Mouse (Mus musculus) intestine, embryonic 15.5 days (tissue): ENCODE results near the gene Eif4enif1. TPM values are rescaled to one million over a fixed set of nuclear protein-coding genes. Genes with fewer than 3 reads are reported as not detected.

Experiments used
- ATAC-seq: fragments of 200-750 bp; cut with Nextera tagmentation; 2 replicates; pipeline ENCODE4 v1.8.0; 2017; ENCODE audit warnings: moderate TSS enrichment, moderate library complexity
- H3K27ac ChIP-seq: fragments of 300-500 bp; sonication (generic); 2 replicates; pipeline ENCODE4 v1.5.1; 2015; ENCODE audit warnings: mild to moderate bottlenecking, inconsistent platforms
- H3K27me3 ChIP-seq: fragments of 300-500 bp; sonication (generic); replicated peaks from 2 replicates; pipeline ENCODE4 v1.6.1; 2015; ENCODE audit warnings: inconsistent platforms
- H3K36me3 ChIP-seq: fragments of 300-500 bp; sonication (generic); 2 replicates; pipeline ENCODE4 v1.6.1; 2015; ENCODE audit warnings: inconsistent platforms
- H3K4me1 ChIP-seq: fragments of 300-500 bp; sonication (generic); replicated peaks from 2 replicates; pipeline ENCODE4 v1.6.1; 2015; ENCODE audit warnings: inconsistent platforms
- H3K4me2 ChIP-seq: fragments of 300-500 bp; sonication (generic); replicated peaks from 2 replicates; pipeline ENCODE4 v1.6.1; 2015; ENCODE audit warnings: mild to moderate bottlenecking, inconsistent platforms
- H3K4me3 ChIP-seq: fragments of 300-500 bp; sonication (generic); replicated peaks from 2 replicates; pipeline ENCODE4 v1.5.1; 2015; ENCODE audit warnings: inconsistent platforms
- H3K9ac ChIP-seq: fragments of 300-500 bp; sonication (generic); 2 replicates; pipeline ENCODE4 v1.6.1; 2015; ENCODE audit warnings: inconsistent platforms
- H3K9me3 ChIP-seq: fragments of 300-500 bp; sonication (generic); 2 replicates; pipeline ENCODE4 v1.6.1; 2016; ENCODE audit warnings: inconsistent platforms
- WGBS: fragments of 180-500 bp; shearing (Covaris S2); methylation state at CpG from one replicate; pipeline ENCODE4 v1.1.7; 2015; 5-methylcytosine and 5-hydroxymethylcytosine counted together
- polyA plus RNA-seq: library from polyadenylated mRNA; unstranded; fragments of >200 nt; fragmentation: Nextera tagmentation; extraction: Ambion mirVana; gene quantifications from 2 replicates; pipeline ENCODE4 v1.2.1, GENCODE M21; 2015

The Eif4enif1 gene
- polyA plus RNA-seq, 1 experiment from 2014 or later, result 40.0 TPM

DNA sequence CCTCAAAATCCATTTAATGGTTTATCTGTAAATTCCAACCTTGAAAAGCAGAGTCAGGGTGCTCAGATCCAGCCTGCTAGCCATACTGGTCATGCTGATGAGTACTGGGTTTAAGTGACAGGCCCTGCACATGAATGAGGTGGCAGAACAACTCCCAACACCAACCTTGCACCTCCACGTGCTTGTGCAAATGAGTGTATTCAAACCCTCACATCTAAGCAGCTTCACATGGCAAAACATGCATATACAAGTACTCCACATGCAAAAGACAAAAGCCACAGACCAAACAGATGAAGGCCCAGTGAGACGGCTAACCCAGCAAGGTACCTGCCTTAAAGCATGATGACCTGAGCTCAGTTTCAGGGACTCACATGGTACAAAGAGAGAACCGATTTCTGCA is 83.7 kb downstream of the Eif4enif1 start:
- Histone ChIP-seq H3K36me3 (no peaks in the 10 kb centered on the region), H3K4me2 (no peak overlapping the region), H3K27ac (no peak overlapping the region), H3K27me3 (no peaks in the 10 kb centered on the region), H3K4me1 (peaks cover 11% of the 10 kb centered on the region), H3K9ac (no peak overlapping the region), H3K4me3 (no peak overlapping the region), H3K9me3 (no peaks in the 10 kb centered on the region)
- no peak for ATAC-seq
- WGBS, result 87% methylated on average over 3 of the region's 3 CpGs

DNA sequence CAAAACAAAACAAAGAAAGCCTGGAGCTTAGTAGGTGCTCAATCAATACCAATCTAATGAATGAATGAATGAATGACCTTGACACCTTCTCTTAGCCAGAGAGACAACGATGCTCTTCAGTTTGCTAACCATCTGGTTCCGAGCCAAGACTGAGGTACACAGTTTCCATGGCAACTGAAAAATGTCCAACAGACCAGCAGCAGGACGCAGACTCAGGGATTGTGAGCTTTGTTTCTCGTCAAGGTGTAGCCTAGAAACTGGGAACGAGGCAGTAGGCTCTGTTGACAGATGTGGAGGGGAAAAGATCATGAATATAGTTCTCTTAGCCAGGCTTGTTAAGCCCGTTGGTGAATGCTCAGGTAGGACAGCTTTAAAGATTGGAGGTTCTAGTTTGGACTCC is 84.9 kb downstream of the Eif4enif1 start:
- no peak overlapping the region for H3K27ac ChIP-seq
- H3K4me3 ChIP-seq, result no peak overlapping the region
- H3K4me2 ChIP-seq, result no peak overlapping the region
- H3K27me3 ChIP-seq, result no peaks in the 10 kb centered on the region
- ATAC-seq, result no peak
- no peaks in the 10 kb centered on the region for H3K36me3 ChIP-seq
- H3K4me1 ChIP-seq, result peaks cover 11% of the 10 kb centered on the region
- no peaks in the 10 kb centered on the region for H3K9me3 ChIP-seq
- 25% methylated on average over 6 of the region's 6 CpGs for WGBS
- H3K9ac ChIP-seq, result no peak overlapping the region

- WGBS, result 56% methylated on average over 5 of the region's 5 CpGs
- Histone ChIP-seq H3K9ac (no peak overlapping the region; the same call in 1 of the 2 replicates), H3K36me3 (no peaks in the 10 kb centered on the region), H3K27me3 (no peaks in the 10 kb centered on the region), H3K27ac (peak overlapping the region; percentile 100; the same call in 1 of the 2 replicates), H3K4me1 (peaks cover 16% of the 10 kb centered on the region), H3K4me3 (peak overlapping the region; percentile 88), H3K9me3 (no peaks in the 10 kb centered on the region), H3K4me2 (peak overlapping the region; percentile 98; the same call in 1 of the 2 replicates)
- no peak for ATAC-seq
Measured at GRCm38 (mm10) chr11:3287921-3288320, 85.7 kb downstream of the Eif4enif1 start.

- WGBS, result under 1% methylated on average over 41 of the region's 41 CpGs
- Histone ChIP-seq H3K4me3 (peak within 1 kb of the TSS; percentile 88), H3K9ac (peak within 1 kb of the TSS; percentile 98), H3K4me2 (peak within 1 kb of the TSS; percentile 98), H3K27ac (peak within 1 kb of the TSS; percentile 100), H3K27me3 (no peaks in the 10 kb centered on the region), H3K9me3 (no peaks in the 10 kb centered on the region), H3K36me3 (0 out of 2 replicates have a peak, but pooled peaks cover 3% of the 10 kb centered on the region), H3K4me1 (peaks cover 24% of the 10 kb centered on the region)
- peak; percentile 30 for ATAC-seq
Measured at GRCm38 (mm10) chr11:3288521-3289301, 86.5 kb downstream of the Eif4enif1 start, which contains the start of gene Patz1. Patz1 (plus strand) TSS chr11:3288874.

DNA sequence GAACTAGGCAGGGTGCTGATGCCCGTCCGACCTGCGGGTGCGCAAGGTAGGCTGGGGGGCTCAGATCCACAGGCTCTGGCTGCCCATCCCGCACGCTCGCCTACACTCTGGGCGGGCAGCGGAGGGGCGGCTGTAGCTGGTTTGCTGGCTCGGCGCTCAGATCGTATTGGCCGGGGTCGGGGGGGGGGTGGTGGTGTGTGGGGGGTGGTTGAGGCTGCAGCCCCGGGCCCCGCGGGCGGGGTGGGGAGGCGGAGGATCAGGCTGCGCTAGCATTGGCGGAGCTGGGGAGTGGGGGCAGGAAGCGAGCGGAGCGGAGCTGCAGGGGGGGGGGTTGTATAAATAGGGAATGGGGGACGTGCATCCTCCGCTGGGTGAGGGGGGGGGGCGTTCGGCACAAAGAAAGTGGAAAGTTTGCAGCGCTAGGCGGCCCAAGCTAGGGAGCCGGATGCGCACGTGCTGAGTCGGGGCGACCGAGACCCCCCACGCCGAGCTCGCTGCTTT is 87.2 kb downstream of the Eif4enif1 start:
- H3K9me3 ChIP-seq, result no peaks in the 10 kb centered on the region
- WGBS, result under 1% methylated on average over 34 of the region's 40 CpGs
- peaks cover 8% of the 10 kb centered on the region; the same call in 1 of the 2 replicates for H3K36me3 ChIP-seq
- peak overlapping the region; percentile 88 for H3K4me3 ChIP-seq
- H3K4me1 ChIP-seq, result peaks cover 30% of the 10 kb centered on the region
- H3K27ac ChIP-seq, result peak overlapping the region; percentile 100
- H3K4me2 ChIP-seq, result peak overlapping the region; percentile 98
- no peaks in the 10 kb centered on the region for H3K27me3 ChIP-seq
- peak overlapping the region; percentile 98 for H3K9ac ChIP-seq
- peak; percentile 80 for ATAC-seq

- peak overlapping the region; percentile 100 for H3K27ac ChIP-seq
- WGBS, result under 1% methylated on average over 75 of the region's 92 CpGs
- ATAC-seq, result peak; percentile 70
- peaks cover 36% of the 10 kb centered on the region for H3K4me1 ChIP-seq
- peak overlapping the region; percentile 98 for H3K4me2 ChIP-seq
- H3K4me3 ChIP-seq, result peak overlapping the region; percentile 88
- no peaks in the 10 kb centered on the region for H3K27me3 ChIP-seq
- peak overlapping the region; percentile 98 for H3K9ac ChIP-seq
- peaks cover 12% of the 10 kb centered on the region; the same call in 1 of the 2 replicates for H3K36me3 ChIP-seq
- no peaks in the 10 kb centered on the region for H3K9me3 ChIP-seq
Measured at GRCm38 (mm10) chr11:3289803-3290639, 87.8 kb downstream of the Eif4enif1 start.

- peak overlapping the region; percentile 88 for H3K4me3 ChIP-seq
- H3K9ac ChIP-seq, result peak overlapping the region; percentile 98
- peaks cover 40% of the 10 kb centered on the region for H3K4me1 ChIP-seq
- H3K27me3 ChIP-seq, result no peaks in the 10 kb centered on the region
- no peaks in the 10 kb centered on the region for H3K9me3 ChIP-seq
- WGBS, result under 1% methylated on average over 50 of the region's 50 CpGs
- H3K4me2 ChIP-seq, result peak overlapping the region; percentile 98
- ATAC-seq, result peak; percentile 1; the same call in 1 of the 2 replicates
- peaks cover 17% of the 10 kb centered on the region; the same call in 1 of the 2 replicates for H3K36me3 ChIP-seq
- H3K27ac ChIP-seq, result peak overlapping the region; percentile 100
Measured at GRCm38 (mm10) chr11:3290640-3291310, 88.6 kb downstream of the Eif4enif1 start.

DNA sequence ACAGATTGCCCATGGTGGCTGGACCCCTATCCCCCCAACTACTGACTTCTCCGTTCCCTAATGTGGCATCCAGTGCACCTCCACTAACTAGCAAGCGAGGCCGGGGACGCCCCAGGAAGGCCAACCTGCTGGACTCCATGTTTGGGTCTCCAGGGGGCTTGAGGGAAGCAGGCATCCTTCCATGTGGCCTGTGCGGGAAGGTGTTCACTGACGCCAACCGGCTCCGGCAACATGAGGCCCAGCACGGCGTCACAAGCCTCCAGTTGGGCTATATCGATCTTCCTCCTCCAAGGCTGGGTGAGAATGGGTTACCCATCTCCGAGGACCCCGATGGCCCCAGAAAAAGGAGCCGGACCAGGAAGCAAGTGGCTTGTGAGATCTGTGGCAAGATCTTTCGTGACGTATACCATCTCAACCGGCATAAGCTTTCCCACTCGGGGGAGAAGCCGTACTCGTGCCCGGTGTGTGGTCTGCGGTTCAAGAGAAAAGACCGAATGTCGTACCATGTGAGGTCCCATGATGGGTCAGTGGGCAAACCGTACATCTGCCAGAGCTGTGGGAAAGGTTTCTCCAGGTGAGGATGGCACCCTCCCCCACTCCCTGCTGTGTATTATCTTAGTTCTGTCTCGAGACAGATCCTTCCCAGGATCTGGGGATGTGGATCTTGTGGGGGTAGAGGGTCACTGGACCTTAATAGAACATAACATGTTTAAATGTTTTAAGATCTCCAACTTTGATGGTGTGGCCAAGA is 89.3 kb downstream of the Eif4enif1 start:
- Histone ChIP-seq H3K27me3 (no peaks in the 10 kb centered on the region), H3K4me2 (peak overlapping the region; percentile 98), H3K4me3 (peak overlapping the region; percentile 88), H3K9me3 (no peaks in the 10 kb centered on the region), H3K27ac (peak overlapping the region; percentile 100), H3K36me3 (peaks cover 19% of the 10 kb centered on the region; the same call in 1 of the 2 replicates), H3K4me1 (peaks cover 40% of the 10 kb centered on the region), H3K9ac (peak overlapping the region; percentile 98)
- ATAC-seq, result no peak
- WGBS, result under 1% methylated on average over 26 of the region's 26 CpGs

DNA sequence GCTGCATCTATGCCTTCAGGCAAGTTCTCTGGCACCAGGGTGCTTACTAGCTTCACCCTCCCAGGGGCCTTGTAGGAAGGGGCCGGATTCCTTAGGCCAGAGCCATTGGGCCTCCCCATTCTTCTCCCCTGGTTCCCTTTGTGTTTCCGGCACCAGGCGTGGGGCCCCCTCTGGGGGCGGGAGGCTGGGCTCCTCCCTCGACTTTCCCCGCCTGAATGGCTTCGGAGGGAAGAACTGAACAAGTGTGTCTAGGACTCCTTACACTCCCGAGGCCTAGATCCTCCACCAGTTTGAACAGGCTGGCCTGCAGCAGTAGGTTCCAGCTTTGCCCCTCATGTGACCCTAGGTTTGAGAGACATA is 89.8 kb downstream of the Eif4enif1 start:
- Histone ChIP-seq H3K4me1 (peaks cover 40% of the 10 kb centered on the region), H3K36me3 (peaks cover 19% of the 10 kb centered on the region; the same call in 1 of the 2 replicates), H3K9ac (peak overlapping the region; percentile 98), H3K27me3 (no peaks in the 10 kb centered on the region), H3K4me3 (peak overlapping the region; percentile 88), H3K9me3 (no peaks in the 10 kb centered on the region), H3K4me2 (peak overlapping the region; percentile 98), H3K27ac (peak overlapping the region; percentile 100)
- ATAC-seq, result peak; percentile 47
- WGBS, result 0% methylated on average over 8 of the region's 8 CpGs

DNA sequence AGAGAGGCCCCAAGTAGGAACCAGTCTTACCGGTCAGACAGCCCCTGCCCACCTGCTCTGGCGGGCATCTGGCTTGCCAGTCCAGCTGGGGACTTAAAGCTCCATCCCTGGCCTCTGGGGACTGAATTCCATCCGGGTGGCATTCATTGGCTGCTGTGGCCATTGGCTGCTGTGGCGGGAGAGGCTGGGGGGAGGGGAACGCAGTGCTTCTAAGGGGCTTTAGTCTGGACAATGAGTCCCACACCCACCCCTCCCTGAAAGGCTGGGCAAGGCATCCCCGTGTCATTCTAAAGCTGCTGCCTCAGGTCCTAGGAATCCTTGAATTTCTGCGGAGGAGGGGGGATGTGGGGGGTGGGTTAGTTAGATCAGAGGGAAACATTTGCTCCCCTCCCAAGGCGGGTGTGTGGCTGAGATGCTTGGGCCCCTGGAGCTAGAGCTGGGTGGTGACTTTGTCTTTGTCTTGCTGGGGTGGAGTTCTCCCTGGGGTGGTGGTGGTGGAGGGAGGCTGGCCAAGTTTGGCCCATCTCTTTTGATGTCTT is 90.6 kb downstream of the Eif4enif1 start:
- Histone ChIP-seq H3K4me1 (peaks cover 38% of the 10 kb centered on the region), H3K9ac (peak overlapping the region; percentile 98), H3K27me3 (no peaks in the 10 kb centered on the region), H3K4me2 (peak overlapping the region; percentile 98), H3K4me3 (peak overlapping the region; percentile 88), H3K9me3 (no peaks in the 10 kb centered on the region), H3K27ac (peak overlapping the region; percentile 100), H3K36me3 (peaks cover 22% of the 10 kb centered on the region)
- no peak for ATAC-seq
- WGBS, result under 1% methylated on average over 8 of the region's 8 CpGs

- Histone ChIP-seq H3K4me2 (peak overlapping the region; percentile 98), H3K4me1 (peaks cover 32% of the 10 kb centered on the region), H3K27me3 (no peaks in the 10 kb centered on the region), H3K9me3 (no peaks in the 10 kb centered on the region), H3K4me3 (peak overlapping the region; percentile 88), H3K27ac (0 out of 2 replicates have a peak overlapping the region, but pooled peaks have one; percentile 100), H3K36me3 (peaks cover 28% of the 10 kb centered on the region), H3K9ac (peak overlapping the region; percentile 98)
- no peak for ATAC-seq
- WGBS, result 46% methylated on average over 4 of the region's 4 CpGs
Measured at GRCm38 (mm10) chr11:3293361-3293760, 91.2 kb downstream of the Eif4enif1 start.
